Mouse (Mus musculus) cortical plate, adult 2 months (tissue): Measurements from ENCODE around the gene Slc17a3.

Experiments used
- CTCF ChIP-seq: fragments of 200-500 bp; IDR thresholded peaks from 2 replicates; pipeline ENCODE4 v1.5.1; 2011; ENCODE audit warnings: mild to moderate bottlenecking, control low read depth, low read length; ENCODE audit not compliant: insufficient read depth; ENCODE audit errors: extremely low read depth
- POLR2A ChIP-seq: fragments of 200-500 bp; IDR thresholded peaks from 2 replicates; pipeline ENCODE4 v1.6.1; 2011; ENCODE audit warnings: mild to moderate bottlenecking, low read length, control low read depth; ENCODE audit not compliant: insufficient read depth; ENCODE audit errors: extremely low read depth

DNA sequence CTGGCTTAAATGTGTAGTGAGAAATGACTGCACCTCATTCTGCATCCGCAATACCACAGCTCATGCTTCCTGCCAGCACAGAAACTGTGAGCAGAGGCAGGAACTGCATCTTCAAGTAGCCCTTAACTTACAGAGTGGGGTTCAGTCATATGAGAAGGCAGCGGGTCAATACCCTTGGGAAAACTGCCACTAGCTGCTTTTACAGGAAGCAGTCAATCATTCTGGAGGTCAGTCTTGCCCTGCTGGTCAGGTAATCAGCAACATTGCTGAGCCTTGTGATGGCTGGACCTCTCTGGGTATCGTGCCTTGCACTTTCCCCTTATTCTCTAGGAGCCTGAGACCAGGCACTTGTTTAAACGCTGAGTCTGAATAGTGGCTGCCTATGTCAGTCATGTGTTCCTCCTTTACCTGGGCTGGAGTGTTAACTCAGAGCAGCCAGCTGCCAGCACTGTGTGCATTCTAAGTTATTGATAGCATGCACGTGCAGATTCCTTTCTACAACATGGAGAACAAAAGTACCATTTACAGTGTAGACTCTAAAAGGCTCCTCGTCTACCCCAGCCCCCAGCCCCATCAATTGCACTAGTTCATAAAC lies 49.9 kb downstream of the Slc17a3 start:
- TF ChIP-seq CTCF = no peak
- TF ChIP-seq POLR2A = no peak
